Comparison of ENCODE assay signal across 8 mouse cellular contexts in genomic region chr8:71381971-71382961, GRCm38 (mm10). TPM values are rescaled to one million over a fixed set of nuclear protein-coding genes. Genes with fewer than 3 reads are reported as not detected.
DNase-seq lines count a peak whose midpoint lies in the region; ATAC-seq and TF ChIP-seq lines count a peak whose summit lies in the region.

No protein-coding gene starts in this region.

- peak; percentile 74 for DNase-seq in forebrain, embryonic 14.5 days (ENCODE audit: low spot score)
- DNase-seq in layer of hippocampus, postnatal 14 days (ENCODE audit: low spot score in 2 of 2), result peak; percentile 70 to 72
- peak; percentile 89 for DNase-seq in lung, postnatal 14 days
- DNase-seq in ovary, postnatal 36 days (ENCODE audit: low spot score), result peak; percentile 91
- DNase-seq in thymus, postnatal 25 days, result peak; percentile 72

- ATAC-seq in forebrain, embryonic 14.5 days, result peak; percentile 82
- ATAC-seq in hematopoietic stem cell, adult 5-6 weeks (replicated peaks in 1 of 2; ENCODE audit: insufficient read depth in 1 of 2, low FRiP score in 2 of 2, low TSS enrichment in 1 of 2, low read depth in 1 of 2, poor library complexity in 2 of 2, severe bottlenecking in 2 of 2), result peak; percentile 43 to 58; a peak in 2 of 4 replicates

- H3K36me3 ChIP-seq in E14TG2a.4 (ENCODE audit: insufficient read depth, low read length), result peaks cover 22% of the 10 kb centered on the region
- H3K36me3 ChIP-seq in forebrain, embryonic 14.5 days (ENCODE audit: control insufficient read depth, insufficient read depth, low read length), result 0 out of 2 replicates have a peak, but pooled peaks cover 5% of the 10 kb centered on the region

- peaks cover 36% of the 10 kb centered on the region for H3K27me3 ChIP-seq in E14TG2a.4 (ENCODE audit: insufficient read depth, low read length)
- peaks cover 10% of the 10 kb centered on the region; the same call in 1 of the 2 replicates for H3K27me3 ChIP-seq in forebrain, embryonic 14.5 days (replicated peaks; ENCODE audit: control insufficient read depth, insufficient read depth, low read length)

- TF ChIP-seq CTCF in E14TG2a.4 (conservative IDR thresholded peaks at IDR 0.05; ENCODE audit: low read length), result no peak

- H3K9ac ChIP-seq in forebrain, embryonic 14.5 days (ENCODE audit: low read length), result peak overlapping the region; percentile 77

- 3% methylated on average over 61 of the region's 80 CpGs for WGBS in forebrain, embryonic 14.5 days

- peak overlapping the region; percentile 93 for H3K4me3 ChIP-seq in E14TG2a.4 (replicated peaks; ENCODE audit: low read length)
- peak overlapping the region; percentile 82 for H3K4me3 ChIP-seq in brown adipose tissue, adult 24 weeks (ENCODE audit: insufficient read depth, low read depth, low read length)
- peak overlapping the region; percentile 70 for H3K4me3 ChIP-seq in forebrain, embryonic 14.5 days (ENCODE audit: low read depth, low read length)

- peak overlapping the region; percentile 97 for H3K4me2 ChIP-seq in forebrain, embryonic 14.5 days (ENCODE audit: low read length)

- peaks cover 77% of the 10 kb centered on the region for H3K4me1 ChIP-seq in E14TG2a.4 (replicated peaks; ENCODE audit: low read depth, low read length)
- H3K4me1 ChIP-seq in brown adipose tissue, adult 24 weeks (ENCODE audit: control insufficient read depth, insufficient read depth, insufficient read length, low read length), result peaks cover 24% of the 10 kb centered on the region
- H3K4me1 ChIP-seq in forebrain, embryonic 14.5 days (ENCODE audit: control insufficient read depth, insufficient read depth, low read length), result peaks cover 17% of the 10 kb centered on the region

- H3K27ac ChIP-seq in brown adipose tissue, adult 24 weeks (replicated peaks; ENCODE audit: low read depth, low read length), result peak overlapping the region; percentile 84
- peak overlapping the region; percentile 66 for H3K27ac ChIP-seq in forebrain, embryonic 14.5 days (ENCODE audit: low read depth, low read length)

- no peaks in the 10 kb centered on the region for H3K9me3 ChIP-seq in E14TG2a.4 (ENCODE audit: low read length)
- H3K9me3 ChIP-seq in forebrain, embryonic 14.5 days (replicated peaks; ENCODE audit: control insufficient read depth, low read length), result no peaks in the 10 kb centered on the region

RNA-seq across cellular contexts. Expression of gene Nr2f6, which starts 0.5 kb away (rescaled TPM):
- polyA plus RNA-seq in brown adipose tissue, adult 24 weeks (2012; ENCODE audit: insufficient read depth, insufficient read length, missing spikeins), result 43.4 and 56.0 TPM in 2 replicates
- polyA plus RNA-seq in forebrain, embryonic 14.5 days (2014; fragmentation: Nextera tagmentation; extraction: Ambion mirVana), result 16.6 and 17.3 TPM in 2 replicates
- 1.7 and 15.0 TPM in 2 replicates for total RNA-seq in hematopoietic stem cell, adult 5-6 weeks (2017)
- total RNA-seq in layer of hippocampus, postnatal 14 days (2021), result 10 to 100 TPM; 33.9 to 36.7 TPM

RNA-seq across cellular contexts. Expression of gene Ocel1, which starts 11.2 kb away (rescaled TPM):
- polyA plus RNA-seq in brown adipose tissue, adult 24 weeks (2012; ENCODE audit: insufficient read depth, insufficient read length, missing spikeins), result 8.3 and 9.1 TPM in 2 replicates
- 3.0 and 3.8 TPM in 2 replicates for polyA plus RNA-seq in forebrain, embryonic 14.5 days (2014; fragmentation: Nextera tagmentation; extraction: Ambion mirVana)
- total RNA-seq in hematopoietic stem cell, adult 5-6 weeks (2017), result 14.6 and 16.5 TPM in 2 replicates
- total RNA-seq in layer of hippocampus, postnatal 14 days (2021), result 10 to 100 TPM; 16.0 to 18.1 TPM

RNA-seq across cellular contexts. Expression of gene Ushbp1, which starts 13.3 kb away (rescaled TPM):
- 12.8 and 20.7 TPM in 2 replicates for polyA plus RNA-seq in brown adipose tissue, adult 24 weeks (2012; ENCODE audit: insufficient read depth, insufficient read length, missing spikeins)
- 2.8 and 4.4 TPM in 2 replicates for polyA plus RNA-seq in forebrain, embryonic 14.5 days (2014; fragmentation: Nextera tagmentation; extraction: Ambion mirVana)
- not detected in 2 replicates for total RNA-seq in hematopoietic stem cell, adult 5-6 weeks (2017)
- 1 to 10 TPM; 5.1 to 5.2 TPM for total RNA-seq in layer of hippocampus, postnatal 14 days (2021)

RNA-seq across cellular contexts. Expression of gene Babam1, which starts 14.4 kb away (rescaled TPM):
- polyA plus RNA-seq in brown adipose tissue, adult 24 weeks (2012; ENCODE audit: insufficient read depth, insufficient read length, missing spikeins), result 78.3 and 79.0 TPM in 2 replicates
- polyA plus RNA-seq in forebrain, embryonic 14.5 days (2014; fragmentation: Nextera tagmentation; extraction: Ambion mirVana), result 91.7 and 97.0 TPM in 2 replicates
- 71.4 and 85.8 TPM in 2 replicates for total RNA-seq in hematopoietic stem cell, adult 5-6 weeks (2017)
- 10 to 100 TPM; 89.1 to 96.7 TPM for total RNA-seq in layer of hippocampus, postnatal 14 days (2021)

RNA-seq across cellular contexts. Expression of gene Use1, which starts 15.6 kb away (rescaled TPM):
- 116 and 173 TPM in 2 replicates for polyA plus RNA-seq in brown adipose tissue, adult 24 weeks (2012; ENCODE audit: insufficient read depth, insufficient read length, missing spikeins)
- 116 and 121 TPM in 2 replicates for polyA plus RNA-seq in forebrain, embryonic 14.5 days (2014; fragmentation: Nextera tagmentation; extraction: Ambion mirVana)
- total RNA-seq in hematopoietic stem cell, adult 5-6 weeks (2017), result 178 and 190 TPM in 2 replicates
- total RNA-seq in layer of hippocampus, postnatal 14 days (2021), result 10 to 100 TPM; 84.9 to 96.2 TPM

Comparison
In these comparisons a context has a peak if more than half of its experiments do, and no peak if none do; other contexts are left out.
1. Peak in every context shown above with its lines: DNase-seq, ATAC-seq, H3K4me3 ChIP-seq and H3K27ac ChIP-seq.